Mouse (Mus musculus): ENCODE data around the gene A530016L24Rik.

Gene A530016L24Rik

DNA sequence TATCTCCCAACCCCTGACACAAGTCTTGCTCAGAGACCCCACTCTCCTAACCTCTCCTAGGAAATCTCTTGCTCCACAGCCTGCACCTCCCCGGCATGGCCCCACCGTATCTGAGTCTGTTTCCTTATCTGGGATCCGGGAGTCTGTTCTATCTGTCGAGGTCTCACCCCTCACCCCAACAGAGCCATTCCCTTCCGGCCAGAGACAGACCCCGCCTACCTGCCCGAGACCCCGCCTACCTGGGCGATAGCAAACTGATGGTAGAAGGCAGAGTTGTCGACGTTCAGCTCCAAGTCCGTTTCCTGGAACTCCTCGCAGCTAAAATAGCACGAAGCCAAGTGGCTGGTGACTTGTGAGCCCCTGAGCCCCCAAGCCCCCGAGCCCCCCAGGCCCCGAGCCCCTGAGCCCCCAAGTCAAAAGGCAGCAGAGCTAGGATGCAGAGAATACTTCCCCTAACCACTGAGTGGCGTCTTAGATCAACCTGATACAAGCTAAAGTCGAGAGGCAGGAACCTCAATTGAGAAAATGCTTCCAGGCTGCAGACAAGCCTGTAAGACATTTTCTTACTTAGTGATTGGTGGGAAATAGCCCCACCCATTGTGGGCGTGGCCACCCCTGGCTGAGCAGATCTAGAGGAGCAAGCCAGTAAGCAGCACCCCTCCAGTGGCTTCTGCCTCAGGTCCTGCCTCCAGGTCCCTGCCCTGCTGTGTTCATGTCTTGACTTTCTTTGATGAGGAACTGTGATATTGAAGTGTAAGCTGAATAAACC, 13.9 kb downstream of the A530016L24Rik start:
- no peak for DNase-seq (ENCODE audit: low spot score in 2 of 2)

DNA sequence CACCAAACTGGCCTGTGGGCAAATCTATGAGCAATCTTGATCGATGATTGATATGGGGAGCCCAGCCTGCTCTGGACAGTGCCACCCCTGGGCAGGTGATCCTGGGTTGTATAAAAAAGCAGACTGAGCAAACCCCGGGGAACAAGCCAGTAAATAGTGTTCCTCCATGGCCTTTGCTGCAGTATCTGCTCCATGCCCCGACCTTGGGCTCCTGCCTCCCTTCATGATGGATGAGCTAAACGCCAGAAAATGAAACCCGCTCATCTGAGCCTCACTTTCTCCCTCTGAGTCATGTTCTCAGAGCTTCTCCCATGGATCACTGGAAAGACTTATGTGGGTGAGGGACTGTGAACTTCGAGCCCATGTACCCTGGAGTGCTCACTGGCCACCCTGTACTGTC, 17.0 kb downstream of the A530016L24Rik start:
- no peak for DNase-seq (ENCODE audit: low spot score in 2 of 2)

DNA sequence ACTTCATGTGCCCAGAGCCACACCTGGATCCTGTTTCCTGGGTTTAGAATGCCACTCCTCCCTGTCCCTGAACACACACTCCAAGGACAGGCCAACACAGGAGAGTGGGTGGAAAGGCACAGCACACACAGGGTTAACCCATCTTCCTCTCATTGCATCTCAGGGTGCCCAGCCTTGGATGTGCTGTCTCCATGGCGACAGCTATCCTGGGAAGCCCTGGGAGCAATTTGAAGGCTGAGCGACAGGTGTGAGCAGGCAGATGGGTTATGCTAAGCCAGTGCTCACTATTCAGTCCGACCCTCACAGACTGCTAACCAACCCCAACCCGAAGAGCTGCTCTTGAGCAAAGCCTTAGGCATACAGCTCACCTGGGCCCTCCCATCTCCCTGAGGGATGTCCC, 18.0 kb downstream of the A530016L24Rik start:
- no peak for DNase-seq (ENCODE audit: low spot score in 2 of 2)

- DNase-seq (ENCODE audit: low spot score in 2 of 2), result no peak
Observed at GRCm38 (mm10) chr12:112507984-112508383, 18.7 kb downstream of the A530016L24Rik start.

DNA sequence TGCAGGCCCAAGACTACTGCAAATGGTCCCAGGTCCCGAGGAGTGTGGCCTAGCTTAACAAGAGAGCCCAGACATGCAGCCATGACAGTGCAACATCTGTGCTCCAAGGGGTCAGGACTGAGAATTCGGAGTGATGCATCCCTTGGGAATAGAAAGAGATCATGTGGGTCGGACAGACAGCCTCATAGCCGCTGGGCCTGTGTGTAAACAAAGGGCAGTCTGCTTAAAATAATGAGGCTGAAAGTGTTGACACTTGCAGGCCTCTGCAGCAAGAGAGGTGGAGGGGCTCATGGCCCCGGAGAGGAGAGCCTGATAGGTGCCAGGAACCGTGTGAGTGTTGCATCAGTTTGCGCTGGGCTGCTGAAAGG, 21.1 kb downstream of the A530016L24Rik start:
- no peak for DNase-seq (ENCODE audit: low spot score in 2 of 2)

DNA sequence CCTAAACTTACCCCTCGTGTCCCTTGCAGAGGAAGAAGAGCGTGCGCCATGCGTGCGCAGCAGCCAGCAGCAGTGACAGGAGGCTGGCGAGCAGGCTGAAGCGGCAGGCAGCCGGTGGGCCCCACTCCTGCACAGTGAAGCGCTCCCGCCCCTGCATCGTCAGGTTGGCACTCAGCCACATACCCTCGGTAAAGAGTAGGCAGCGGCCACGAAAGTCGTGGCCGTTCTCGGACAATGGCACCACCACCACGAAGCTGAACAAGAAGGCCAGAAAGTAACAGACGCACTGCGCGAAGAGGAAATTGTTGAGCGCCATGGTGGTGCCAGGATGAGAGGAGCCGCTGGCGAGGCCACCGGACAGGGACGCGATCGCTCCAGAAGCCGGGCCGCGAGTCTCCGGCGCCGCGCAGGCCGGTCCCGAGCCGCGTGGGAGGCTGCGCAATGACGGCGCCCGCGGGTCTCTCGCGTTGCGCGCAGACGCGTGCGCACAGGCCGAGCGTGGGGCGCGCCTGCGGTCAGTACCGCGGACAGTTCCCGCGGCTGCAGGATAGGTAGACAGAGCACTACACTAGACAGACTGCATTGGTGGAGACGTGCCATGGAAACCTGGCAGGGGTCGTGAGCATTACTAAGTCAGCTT, 21.6 kb downstream of the A530016L24Rik start:
- DNase-seq (ENCODE audit: low spot score in 2 of 2), result no peak

- no peak for DNase-seq (ENCODE audit: low spot score in 2 of 2)
Observed at GRCm38 (mm10) chr12:112514897-112515296, 25.6 kb downstream of the A530016L24Rik start.

DNA sequence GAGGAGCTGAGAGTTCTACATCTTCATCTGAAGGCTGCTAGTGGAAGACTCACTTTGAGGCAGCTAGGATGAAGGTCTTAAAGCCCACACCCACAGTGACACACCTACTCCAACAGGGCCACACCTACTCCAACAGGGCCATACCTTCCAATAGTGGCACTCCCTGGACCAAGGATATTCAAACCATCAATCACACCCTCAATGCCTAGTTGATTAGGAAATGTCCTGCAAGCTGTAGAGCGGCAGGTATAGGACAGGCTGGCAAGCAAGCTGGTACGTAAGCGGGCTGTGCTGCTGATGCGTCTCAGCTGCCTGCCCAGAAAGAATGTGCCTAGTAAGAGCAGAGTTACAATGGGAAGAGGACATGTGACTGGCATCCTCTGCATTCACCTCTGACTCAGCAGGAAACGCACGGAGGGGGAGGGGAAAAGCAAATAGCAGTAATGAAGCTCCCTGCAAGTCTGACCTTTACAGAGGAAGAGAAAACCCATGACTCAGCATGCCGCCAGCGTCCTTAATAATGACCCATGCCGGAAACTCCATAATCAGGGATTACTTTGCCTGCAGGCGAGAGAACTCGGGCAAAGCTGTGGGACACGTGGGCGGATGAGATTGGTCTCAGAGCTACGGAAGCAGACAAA, 27.6 kb downstream of the A530016L24Rik start, which contains the start of gene Tmem179:
Gene Tmem179, minus strand, starts transcription at position 51 of the 641 bp plus-strand sequence.
- DNase-seq (ENCODE audit: low spot score in 2 of 2), result peak; percentile 25 to 41

GRCm38 (mm10) chr12:112518105-112518504, 28.9 kb downstream of the A530016L24Rik start:
- DNase-seq (ENCODE audit: low spot score in 2 of 2), result no peak

DNA sequence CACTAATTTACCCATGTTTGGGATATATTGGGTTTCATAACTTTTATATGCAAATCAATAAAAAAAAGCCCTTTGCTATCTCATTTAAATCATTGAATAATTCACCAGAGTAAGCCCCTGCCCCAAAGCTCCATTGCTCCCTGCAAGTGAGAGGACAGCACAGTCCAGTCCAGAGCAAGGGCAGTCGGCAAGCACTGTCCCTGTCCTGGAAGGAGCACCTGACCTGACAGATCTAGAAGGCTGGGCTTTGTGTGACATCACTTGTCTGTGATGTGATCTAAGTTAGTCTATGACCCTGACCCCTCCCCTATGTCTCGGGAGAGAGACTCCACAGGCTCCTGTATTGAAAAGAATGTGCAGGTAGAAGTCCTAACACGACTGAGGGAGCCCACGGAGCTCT, 44.5 kb downstream of the A530016L24Rik start:
- no peak for DNase-seq (ENCODE audit: low spot score in 2 of 2)

DNA sequence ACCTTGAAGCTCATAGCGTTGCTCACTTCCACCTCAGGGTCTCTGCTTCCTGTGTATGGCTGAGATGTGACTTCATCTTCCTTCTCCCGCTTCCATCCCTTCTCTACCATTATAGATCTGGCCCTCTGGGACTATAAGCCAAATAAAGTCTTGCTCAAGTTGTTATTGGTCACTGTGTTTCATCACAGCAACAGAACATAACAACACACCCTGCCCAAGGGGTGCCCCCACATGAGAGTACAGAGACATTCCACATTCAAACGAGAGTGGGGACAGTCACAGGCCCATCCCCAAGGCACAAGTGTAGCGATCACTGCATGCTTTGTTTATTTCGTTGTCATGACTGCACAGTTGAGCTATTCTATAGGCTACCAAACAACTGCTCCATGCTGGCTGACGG, 48.0 kb downstream of the A530016L24Rik start:
- no peak for DNase-seq (ENCODE audit: low spot score in 2 of 2)

DNA sequence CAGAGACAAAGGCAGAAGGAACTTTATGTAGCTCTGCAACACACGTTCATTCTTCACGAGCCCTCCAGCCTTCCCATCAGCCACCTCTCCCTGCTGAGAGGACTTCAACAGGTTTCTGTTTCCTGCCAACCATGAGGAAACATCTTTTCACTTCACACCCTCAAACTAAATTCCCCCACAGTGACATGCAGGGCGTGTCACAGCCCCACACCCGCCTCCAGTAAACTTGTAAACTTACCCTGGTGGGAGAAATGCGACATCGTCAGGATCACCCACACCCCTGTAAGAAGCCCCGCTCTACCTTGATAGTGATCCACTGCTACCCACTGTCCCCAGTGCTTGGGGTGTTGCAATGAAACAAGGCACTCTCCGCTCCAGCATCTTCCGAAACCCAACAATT, 49.1 kb downstream of the A530016L24Rik start:
- DNase-seq (ENCODE audit: low spot score in 2 of 2), result no peak

DNA sequence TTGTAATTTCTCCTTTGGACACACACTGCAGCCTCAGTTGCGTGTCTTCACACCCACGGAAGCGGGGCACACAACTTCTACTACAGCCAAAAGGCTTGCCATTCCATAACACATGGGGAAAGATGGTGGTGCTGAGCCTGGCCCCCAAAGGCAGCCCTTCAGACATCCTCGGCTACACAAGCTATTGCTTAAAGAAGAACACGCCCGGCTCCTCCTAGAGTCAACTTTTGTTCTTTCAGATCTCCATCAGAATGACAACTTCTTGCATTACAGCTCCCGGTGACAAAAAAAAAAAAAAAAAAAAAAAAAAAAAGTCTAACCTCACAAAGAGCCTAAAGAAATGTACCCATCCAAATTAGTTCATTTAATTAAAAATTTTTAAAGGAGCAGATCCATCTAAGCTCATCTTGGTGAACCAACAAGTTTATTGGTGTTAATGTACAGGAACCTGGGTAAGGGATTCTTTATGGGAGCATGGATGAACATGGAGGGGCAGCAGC, 50.3 kb downstream of the A530016L24Rik start:
- no peak for DNase-seq (ENCODE audit: low spot score in 2 of 2)

DNA sequence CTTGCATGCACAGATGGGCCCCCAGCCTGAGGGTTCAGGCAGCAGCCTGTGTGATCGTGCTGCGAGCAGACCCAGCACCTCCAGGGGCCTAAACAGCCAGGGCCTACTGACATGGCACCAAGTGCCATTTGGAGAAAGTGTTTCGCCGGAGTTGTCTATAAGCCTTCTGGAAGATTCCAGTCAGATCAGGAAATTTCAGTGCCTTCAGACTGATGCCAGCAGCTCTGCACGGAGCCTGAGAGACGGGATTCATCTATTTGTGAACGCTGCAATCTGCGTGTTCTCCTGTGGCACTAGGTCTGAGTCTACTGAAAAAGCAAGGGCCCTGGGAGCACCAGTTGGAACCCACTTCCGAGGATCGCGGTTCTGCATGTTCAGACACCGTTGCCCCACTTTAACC, 51.1 kb downstream of the A530016L24Rik start:
- no peak for DNase-seq (ENCODE audit: low spot score in 2 of 2)

- DNase-seq (ENCODE audit: low spot score in 2 of 2), result no peak
Observed at GRCm38 (mm10) chr12:112541483-112542091, 52.3 kb downstream of the A530016L24Rik start.

- DNase-seq (ENCODE audit: low spot score in 2 of 2), result no peak
Observed at GRCm38 (mm10) chr12:112542257-112542919, 53.1 kb downstream of the A530016L24Rik start.

DNA sequence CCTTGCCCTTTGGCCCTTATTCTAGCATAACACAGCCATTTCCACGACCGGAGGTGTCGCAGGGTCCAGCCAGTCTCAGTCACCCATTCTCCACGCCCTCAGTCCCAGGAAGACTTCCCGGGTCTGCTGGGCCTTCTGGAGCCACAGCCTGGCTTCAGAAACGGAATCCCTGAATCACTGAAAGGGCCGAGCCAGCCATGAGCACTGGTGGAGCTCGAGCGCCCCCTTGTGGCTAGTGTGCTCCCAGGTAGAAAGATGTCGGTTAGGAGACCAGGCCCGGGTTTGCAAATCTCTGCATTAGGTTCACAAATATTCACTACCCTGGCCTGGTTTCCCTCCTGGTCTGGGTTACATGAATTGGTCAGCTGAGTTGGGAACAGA, 53.7 kb downstream of the A530016L24Rik start:
- peak; percentile 50 to 63 for DNase-seq (ENCODE audit: low spot score in 2 of 2)

- no peak for DNase-seq (ENCODE audit: low spot score in 2 of 2)
Observed at GRCm38 (mm10) chr12:112543941-112544340, 54.7 kb downstream of the A530016L24Rik start.

DNA sequence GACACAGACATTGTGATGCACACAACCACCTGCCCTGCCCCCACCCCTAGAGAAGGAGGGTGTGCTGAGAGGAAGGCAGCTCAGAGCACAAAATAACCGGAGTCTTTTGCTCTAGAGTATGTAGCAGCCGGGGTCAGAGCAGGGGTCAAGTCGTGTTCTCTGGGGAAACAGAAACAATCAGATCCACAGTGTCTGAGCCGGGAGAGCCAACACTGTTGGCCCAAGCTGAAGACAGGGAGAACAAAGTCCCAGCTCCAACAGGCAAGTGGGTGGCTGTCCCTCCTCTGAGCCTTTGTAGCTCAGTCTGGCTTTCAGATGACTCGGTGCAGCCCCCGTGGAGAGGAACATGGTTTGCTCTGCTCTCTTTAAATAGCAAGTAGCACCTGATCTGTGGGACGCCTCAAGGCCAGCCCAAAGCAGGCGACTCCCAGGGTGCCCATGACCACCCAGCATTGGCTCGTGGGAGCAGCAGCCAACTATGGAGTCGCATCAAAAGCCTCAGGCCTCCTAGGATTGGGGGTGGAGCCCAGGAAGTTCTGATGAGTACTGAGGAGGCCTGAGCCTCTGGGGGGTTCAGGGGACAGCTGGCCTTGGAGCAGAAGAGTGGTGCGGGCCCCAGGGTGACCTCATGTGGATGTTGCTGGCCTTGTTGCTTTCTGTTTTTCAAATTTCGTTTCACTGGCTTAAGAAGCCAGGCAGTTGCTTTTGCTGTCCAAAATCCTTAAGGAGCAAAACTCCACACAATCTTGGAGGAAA, 55.9 kb downstream of the A530016L24Rik start:
- no peak for DNase-seq (ENCODE audit: low spot score in 2 of 2)

DNA sequence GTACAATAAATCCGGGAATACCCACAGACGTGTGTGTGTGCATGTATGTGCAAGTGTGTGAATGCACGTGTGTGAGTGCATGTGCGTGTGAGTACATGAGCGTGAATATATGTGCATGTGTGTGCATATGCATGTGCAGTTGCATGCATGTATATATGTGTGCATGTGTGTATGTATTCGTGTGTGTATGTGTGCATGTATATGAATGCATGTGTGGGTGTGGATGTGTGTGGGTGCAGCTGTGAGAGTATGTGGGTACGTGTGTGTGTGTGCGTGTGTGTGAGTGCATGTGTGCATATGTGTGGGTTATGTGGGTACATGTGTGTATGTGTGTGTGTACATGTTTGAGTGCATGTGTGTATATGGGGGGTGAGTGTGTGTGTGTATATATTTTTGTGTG, 56.9 kb downstream of the A530016L24Rik start:
- no peak for DNase-seq (ENCODE audit: low spot score in 2 of 2)

DNA sequence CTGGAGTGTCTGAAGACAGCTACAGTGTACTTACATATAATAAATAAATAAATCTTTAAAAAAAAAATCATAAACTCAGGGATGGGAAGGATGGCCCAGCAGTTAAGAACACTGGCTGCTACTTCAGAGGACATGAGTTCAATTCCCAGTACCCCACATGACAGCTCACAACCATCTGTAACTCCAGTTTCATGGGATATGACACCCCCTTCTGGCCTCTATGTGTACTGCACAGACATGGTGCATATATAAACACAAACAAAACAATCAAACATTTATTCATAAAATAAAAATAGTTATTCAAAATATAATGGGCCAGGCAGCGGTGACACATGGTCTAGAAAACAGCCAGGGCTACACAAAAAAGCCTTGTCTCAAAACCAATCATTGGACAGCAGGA, 60.0 kb downstream of the A530016L24Rik start:
- no peak for DNase-seq (ENCODE audit: low spot score in 2 of 2)
